Mouse (Mus musculus): Measurements from ENCODE around the gene Bptf. TPM values are rescaled to one million over a fixed set of nuclear protein-coding genes. Genes with fewer than 3 reads are reported as not detected.

Bptf gene
- polyA plus RNA-seq, 1 experiment from 2014 or later = 37.1 TPM

GRCm38 (mm10) chr11:107113112-107113511 lies 18.8 kb downstream of the Bptf start:
- H3K4me3 ChIP-seq = no peak overlapping the region

GRCm38 (mm10) chr11:107109669-107110068 lies 22.3 kb downstream of the Bptf start:
- peaks cover 13% of the 10 kb centered on the region for H3K36me3 ChIP-seq
- no peak overlapping the region for H3K4me3 ChIP-seq
- no peak for ATAC-seq (replicated peaks)
- peaks cover 24% of the 10 kb centered on the region for H3K4me1 ChIP-seq
- 94% methylated on average over 8 of the region's 8 CpGs for WGBS
- no peaks in the 10 kb centered on the region for H3K9me3 ChIP-seq
- H3K4me2 ChIP-seq (replicated peaks) = no peak overlapping the region
- H3K9ac ChIP-seq (replicated peaks) = no peak overlapping the region
- H3K27me3 ChIP-seq = no peaks in the 10 kb centered on the region
- no peak overlapping the region for H3K27ac ChIP-seq (replicated peaks)

More at GRCm38 (mm10) chr11:107113112-107113511, 18.8 kb downstream of the Bptf start:
- Histone ChIP-seq H3K4me1 (peaks cover 26% of the 10 kb centered on the region), H3K4me2 (replicated peaks) (no peak overlapping the region), H3K36me3 (peaks cover 13% of the 10 kb centered on the region), H3K27me3 (no peaks in the 10 kb centered on the region), H3K27ac (replicated peaks) (no peak overlapping the region), H3K9ac (replicated peaks) (no peak overlapping the region), H3K9me3 (no peaks in the 10 kb centered on the region)
- 59% methylated on average over 4 of the region's 4 CpGs for WGBS
- ATAC-seq (replicated peaks) = no peak

- Histone ChIP-seq H3K36me3 (peaks cover 13% of the 10 kb centered on the region), H3K4me2 (replicated peaks) (no peak overlapping the region), H3K9ac (replicated peaks) (no peak overlapping the region), H3K27ac (replicated peaks) (no peak overlapping the region), H3K4me1 (peaks cover 17% of the 10 kb centered on the region), H3K27me3 (no peaks in the 10 kb centered on the region), H3K9me3 (no peaks in the 10 kb centered on the region), H3K4me3 (no peak overlapping the region)
- 84% methylated on average over 2 of the region's 2 CpGs for WGBS
- ATAC-seq (replicated peaks) = no peak
Measured at GRCm38 (mm10) chr11:107108892-107109291, 23.0 kb downstream of the Bptf start.

GRCm38 (mm10) chr11:107107725-107108078 lies 24.2 kb downstream of the Bptf start:
- Histone ChIP-seq H3K36me3 (peaks cover 13% of the 10 kb centered on the region), H3K27ac (replicated peaks) (no peak overlapping the region), H3K4me1 (peaks cover 22% of the 10 kb centered on the region), H3K9ac (replicated peaks) (no peak overlapping the region), H3K27me3 (no peaks in the 10 kb centered on the region), H3K9me3 (no peaks in the 10 kb centered on the region), H3K4me3 (no peak overlapping the region), H3K4me2 (replicated peaks) (no peak overlapping the region)
- ATAC-seq (replicated peaks) = no peak
- 80% methylated on average over 4 of the region's 4 CpGs for WGBS

GRCm38 (mm10) chr11:107106978-107107724 lies 24.8 kb downstream of the Bptf start:
- Histone ChIP-seq H3K27ac (replicated peaks) (0 out of 2 replicates have a peak overlapping the region, but pooled peaks have one; percentile 19), H3K4me3 (no peak overlapping the region)

GRCm38 (mm10) chr11:107106461-107106860 lies 25.5 kb downstream of the Bptf start:
- 90% methylated on average over 6 of the region's 8 CpGs for WGBS
- H3K36me3 ChIP-seq = peaks cover 13% of the 10 kb centered on the region
- ATAC-seq (replicated peaks) = no peak

More at GRCm38 (mm10) chr11:107106978-107107724, 24.8 kb downstream of the Bptf start:
- Histone ChIP-seq H3K4me2 (replicated peaks) (no peak overlapping the region), H3K9me3 (no peaks in the 10 kb centered on the region), H3K36me3 (peaks cover 13% of the 10 kb centered on the region), H3K4me1 (peaks cover 28% of the 10 kb centered on the region), H3K9ac (replicated peaks) (no peak overlapping the region), H3K27me3 (no peaks in the 10 kb centered on the region)
- no peak for ATAC-seq (replicated peaks)
- 68% methylated on average over 12 of the region's 12 CpGs for WGBS

GRCm38 (mm10) chr11:107105227-107105626 lies 26.7 kb downstream of the Bptf start:
- H3K4me1 ChIP-seq = peaks cover 29% of the 10 kb centered on the region
- WGBS = 52% methylated on average over 5 of the region's 5 CpGs
- H3K4me3 ChIP-seq = no peak overlapping the region
- H3K4me2 ChIP-seq (replicated peaks) = no peak overlapping the region
- H3K9ac ChIP-seq (replicated peaks) = no peak overlapping the region
- H3K9me3 ChIP-seq = no peaks in the 10 kb centered on the region
- peaks cover 2% of the 10 kb centered on the region; the same call in 1 of the 2 replicates for H3K36me3 ChIP-seq
- no peak overlapping the region for H3K27ac ChIP-seq (replicated peaks)
- ATAC-seq (replicated peaks) = no peak
- no peaks in the 10 kb centered on the region for H3K27me3 ChIP-seq

More at GRCm38 (mm10) chr11:107106461-107106860, 25.5 kb downstream of the Bptf start:
- Histone ChIP-seq H3K27me3 (no peaks in the 10 kb centered on the region), H3K4me3 (no peak overlapping the region), H3K4me2 (replicated peaks) (no peak overlapping the region), H3K9ac (replicated peaks) (no peak overlapping the region), H3K4me1 (peaks cover 29% of the 10 kb centered on the region), H3K9me3 (no peaks in the 10 kb centered on the region), H3K27ac (replicated peaks) (no peak overlapping the region)

- no peak overlapping the region for H3K9ac ChIP-seq (replicated peaks)
- no peak overlapping the region; the same call in 1 of the 2 replicates for H3K27ac ChIP-seq (replicated peaks)
- peaks cover 6% of the 10 kb centered on the region; the same call in 1 of the 2 replicates for H3K36me3 ChIP-seq
- H3K4me1 ChIP-seq = peaks cover 29% of the 10 kb centered on the region
- 80% methylated on average over 2 of the region's 2 CpGs for WGBS
- H3K4me3 ChIP-seq = no peak overlapping the region
- no peaks in the 10 kb centered on the region for H3K9me3 ChIP-seq
- no peak overlapping the region for H3K4me2 ChIP-seq (replicated peaks)
- H3K27me3 ChIP-seq = no peaks in the 10 kb centered on the region
- ATAC-seq (replicated peaks) = no peak
Measured at GRCm38 (mm10) chr11:107103736-107104135, 28.2 kb downstream of the Bptf start.

GRCm38 (mm10) chr11:107103224-107103589 lies 28.7 kb downstream of the Bptf start:
- peaks cover 10% of the 10 kb centered on the region for H3K36me3 ChIP-seq
- no peak overlapping the region; the same call in 1 of the 2 replicates for H3K27ac ChIP-seq (replicated peaks)
- no peaks in the 10 kb centered on the region for H3K27me3 ChIP-seq
- WGBS = 62% methylated on average over 2 of the region's 2 CpGs
- no peaks in the 10 kb centered on the region for H3K9me3 ChIP-seq
- ATAC-seq (replicated peaks) = no peak
- H3K4me2 ChIP-seq (replicated peaks) = no peak overlapping the region
- peaks cover 29% of the 10 kb centered on the region for H3K4me1 ChIP-seq
- no peak overlapping the region for H3K4me3 ChIP-seq
- H3K9ac ChIP-seq (replicated peaks) = no peak overlapping the region

- no peaks in the 10 kb centered on the region for H3K27me3 ChIP-seq
- no peak overlapping the region for H3K4me2 ChIP-seq (replicated peaks)
- peaks cover 28% of the 10 kb centered on the region for H3K4me1 ChIP-seq
- 76% methylated on average over 11 of the region's 11 CpGs for WGBS
- no peaks in the 10 kb centered on the region for H3K9me3 ChIP-seq
- H3K27ac ChIP-seq (replicated peaks) = no peak overlapping the region
- no peak overlapping the region for H3K4me3 ChIP-seq
- peaks cover 12% of the 10 kb centered on the region for H3K36me3 ChIP-seq
- H3K9ac ChIP-seq (replicated peaks) = no peak overlapping the region
- ATAC-seq (replicated peaks) = no peak
Measured at GRCm38 (mm10) chr11:107102465-107103223, 29.3 kb downstream of the Bptf start.

GRCm38 (mm10) chr11:107096973-107097372 lies 35.0 kb downstream of the Bptf start:
- Histone ChIP-seq H3K4me3 (no peak overlapping the region), H3K27ac (replicated peaks) (no peak overlapping the region), H3K9me3 (no peaks in the 10 kb centered on the region), H3K9ac (replicated peaks) (no peak overlapping the region), H3K4me1 (no peaks in the 10 kb centered on the region), H3K27me3 (no peaks in the 10 kb centered on the region), H3K4me2 (replicated peaks) (no peak overlapping the region), H3K36me3 (peaks cover 32% of the 10 kb centered on the region)
- WGBS = 94% methylated on average over 5 of the region's 5 CpGs
- no peak for ATAC-seq (replicated peaks)

- Histone ChIP-seq H3K9ac (replicated peaks) (no peak overlapping the region), H3K4me1 (no peaks in the 10 kb centered on the region), H3K4me3 (no peak overlapping the region), H3K27ac (replicated peaks) (no peak overlapping the region), H3K9me3 (no peaks in the 10 kb centered on the region), H3K4me2 (replicated peaks) (no peak overlapping the region), H3K36me3 (peaks cover 32% of the 10 kb centered on the region), H3K27me3 (no peaks in the 10 kb centered on the region)
- 90% methylated on average over 7 of the region's 7 CpGs for WGBS
- no peak for ATAC-seq (replicated peaks)
Measured at GRCm38 (mm10) chr11:107093871-107094270, 38.1 kb downstream of the Bptf start.
